Mouse (Mus musculus) small intestine, adult 2 months (tissue): ENCODE measurements around the gene Epha10. TPM values are rescaled to one million over a fixed set of nuclear protein-coding genes. Genes with fewer than 3 reads are reported as not detected.

ENCODE experiments used
- H3K27ac ChIP-seq: fragments of 200-500 bp; 2 replicates; pipeline ENCODE4 v1.5.1; 2012; ENCODE audit warnings: low read depth, low read length, control low read depth, inconsistent platforms; ENCODE audit not compliant: insufficient read depth
- H3K27me3 ChIP-seq: fragments of 200-500 bp; 2 replicates; pipeline ENCODE4 v1.6.1; 2012; ENCODE audit warnings: mild to moderate bottlenecking, moderate library complexity, low read length, inconsistent platforms; ENCODE audit not compliant: control insufficient read depth, insufficient read depth
- H3K36me3 ChIP-seq: fragments of 200-500 bp; 2 replicates; pipeline ENCODE4 v1.6.1; 2012; ENCODE audit warnings: mild to moderate bottlenecking, low read length, control low read depth, inconsistent platforms; ENCODE audit not compliant: control insufficient read depth, insufficient read depth
- H3K4me1 ChIP-seq: fragments of 200-500 bp; 2 replicates; pipeline ENCODE4 v1.6.1; 2012; ENCODE audit warnings: low read length, inconsistent platforms, mixed read lengths; ENCODE audit not compliant: control insufficient read depth, insufficient read depth, insufficient read length
- H3K4me3 ChIP-seq: fragments of 200-500 bp; 2 replicates; pipeline ENCODE4 v1.5.1; 2012; ENCODE audit warnings: low read depth, mild to moderate bottlenecking, control low read depth, inconsistent platforms, low read length, moderate library complexity
- CTCF ChIP-seq: fragments of 200-500 bp; IDR thresholded peaks from 2 replicates; pipeline ENCODE4 v1.5.1; 2012; ENCODE audit warnings: low read depth, mild to moderate bottlenecking, control low read depth, inconsistent platforms, low read length, moderate library complexity, mixed read lengths; ENCODE audit not compliant: insufficient replicate concordance, insufficient read length; ENCODE audit errors: extremely low read depth
- POLR2A ChIP-seq: fragments of 200-500 bp; IDR thresholded peaks from 2 replicates; pipeline ENCODE4 v1.6.1; 2012; ENCODE audit warnings: low read depth, mild to moderate bottlenecking, control low read depth, inconsistent platforms, low read length, moderate library complexity
- WGBS: fragments of 180-500 bp; shearing (Covaris S2); methylation state at CpG from one replicate; pipeline ENCODE4 v1.1.7; 2018; 5-methylcytosine and 5-hydroxymethylcytosine counted together
- polyA plus RNA-seq: library from polyadenylated mRNA; depleted of rRNA; stranded (reverse); fragments of >200 nt; gene quantifications from 2 replicates; pipeline ENCODE4 v1.2.3, GENCODE M21; 2012; rRNA removed

Epha10 gene
- not detected in 2 replicates for polyA plus RNA-seq

DNA sequence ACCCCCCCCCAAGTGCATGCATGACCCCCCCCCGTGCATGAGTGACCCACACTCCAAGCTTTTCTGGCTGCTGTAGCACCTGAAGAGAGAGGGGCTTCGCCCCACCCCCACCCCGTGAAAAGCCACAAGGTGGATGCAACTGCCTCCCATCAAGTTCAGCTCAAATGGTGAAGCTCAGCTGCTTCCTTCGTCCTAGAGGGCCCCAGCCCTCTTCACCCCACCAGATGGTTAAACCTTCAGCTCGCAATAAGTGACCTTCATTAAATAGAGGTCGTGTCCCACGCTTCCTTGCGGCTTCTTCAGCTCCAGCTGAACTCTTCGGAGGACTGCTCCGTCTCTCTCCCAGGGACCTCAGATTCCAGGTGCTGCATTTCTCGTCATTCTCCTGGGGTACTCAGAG lies at the start of gene Epha10:
Gene Epha10, plus strand, starts transcription at position 301 of the 400 bp plus-strand sequence.
- H3K4me1 ChIP-seq: peaks cover 6% of the 10 kb centered on the region; the same call in 1 of the 2 replicates
- WGBS: 9% methylated on average over 11 of the region's 11 CpGs
- TF ChIP-seq CTCF (no peak), POLR2A (no peak)
- H3K27me3 ChIP-seq: peaks cover 23% of the 10 kb centered on the region
- H3K27ac ChIP-seq: no peak within 1 kb of the TSS
- no peaks in the 10 kb centered on the region for H3K36me3 ChIP-seq
- no peak within 1 kb of the TSS; the same call in 1 of the 2 replicates for H3K4me3 ChIP-seq

- Histone ChIP-seq H3K4me3 (no peak overlapping the region), H3K27me3 (no peaks in the 10 kb centered on the region), H3K36me3 (peaks cover 49% of the 10 kb centered on the region), H3K4me1 (no peaks in the 10 kb centered on the region), H3K27ac (no peak overlapping the region)
- no peak for TF ChIP-seq CTCF
- no peak for TF ChIP-seq POLR2A
- WGBS: 95% methylated on average over 10 of the region's 10 CpGs
Observed at GRCm38 (mm10) chr4:124832796-124833195, 47.9 kb upstream of the Epha10 start.

- no peak overlapping the region for H3K27ac ChIP-seq
- no peaks in the 10 kb centered on the region for H3K27me3 ChIP-seq
- WGBS: 93% methylated on average over 14 of the region's 14 CpGs
- no peaks in the 10 kb centered on the region for H3K4me1 ChIP-seq
- H3K4me3 ChIP-seq: no peak overlapping the region
- TF ChIP-seq CTCF (no peak), POLR2A (no peak)
- peaks cover 55% of the 10 kb centered on the region for H3K36me3 ChIP-seq
Observed at GRCm38 (mm10) chr4:124838035-124838700, 42.5 kb upstream of the Epha10 start.

DNA sequence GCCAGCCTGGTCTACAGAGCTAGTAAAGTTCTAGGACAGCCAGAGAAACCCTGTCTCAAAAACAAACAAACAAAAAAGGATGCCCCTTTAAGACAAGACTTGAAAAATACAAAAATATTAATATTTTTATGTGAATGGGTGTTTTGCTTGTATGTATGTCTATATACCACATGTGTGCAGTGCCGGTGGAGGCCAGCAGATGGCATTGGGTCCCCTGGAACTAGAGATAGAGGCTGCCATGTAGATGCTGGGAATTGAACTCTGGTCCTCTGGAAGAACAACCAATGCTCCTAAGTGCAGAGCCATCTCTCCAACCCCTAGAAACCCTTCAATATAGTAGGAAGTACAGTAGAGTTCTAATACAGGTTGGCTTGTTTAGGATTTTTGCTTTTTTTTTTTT lies 39.7 kb upstream of the Epha10 start:
- Histone ChIP-seq H3K27ac (no peak overlapping the region), H3K36me3 (peaks cover 59% of the 10 kb centered on the region), H3K27me3 (no peaks in the 10 kb centered on the region), H3K4me1 (no peaks in the 10 kb centered on the region), H3K4me3 (no peak overlapping the region)
- WGBS: 97% methylated on average over 1 of the region's 1 CpGs
- TF ChIP-seq CTCF (peak; percentile 25; the same call in 1 of the 2 replicates), POLR2A (no peak)

GRCm38 (mm10) chr4:124843493-124843892 lies 37.2 kb upstream of the Epha10 start:
- TF ChIP-seq POLR2A (no peak), CTCF (peak; percentile 73; the same call in 1 of the 2 replicates)
- H3K4me1 ChIP-seq: no peaks in the 10 kb centered on the region
- 66% methylated on average over 11 of the region's 11 CpGs for WGBS
- peaks cover 45% of the 10 kb centered on the region for H3K36me3 ChIP-seq
- H3K4me3 ChIP-seq: no peak overlapping the region
- no peak overlapping the region for H3K27ac ChIP-seq
- no peaks in the 10 kb centered on the region for H3K27me3 ChIP-seq

- TF ChIP-seq POLR2A: no peak
- TF ChIP-seq CTCF: peak; percentile 93
- Histone ChIP-seq H3K36me3 (peaks cover 16% of the 10 kb centered on the region), H3K27me3 (no peaks in the 10 kb centered on the region), H3K4me1 (peaks cover 4% of the 10 kb centered on the region), H3K4me3 (no peak overlapping the region), H3K27ac (no peak overlapping the region)
- WGBS: 19% methylated on average over 8 of the region's 8 CpGs
Observed at GRCm38 (mm10) chr4:124847573-124847972, 33.1 kb upstream of the Epha10 start.

- Histone ChIP-seq H3K36me3 (peaks cover 18% of the 10 kb centered on the region), H3K4me1 (peaks cover 4% of the 10 kb centered on the region), H3K27ac (peak overlapping the region; percentile 38; the same call in 1 of the 2 replicates), H3K4me3 (peak overlapping the region; percentile 93), H3K27me3 (no peaks in the 10 kb centered on the region)
- TF ChIP-seq POLR2A (no peak), CTCF (no peak)
- whole genome bisulfite sequencing: 2% methylated on average over 24 of the region's 24 CpGs
Observed at GRCm38 (mm10) chr4:124849631-124850260, 31.0 kb upstream of the Epha10 start.
